Mouse (Mus musculus): ENCODE results near the gene Cmah. TPM values are rescaled to one million over a fixed set of nuclear protein-coding genes. Genes with fewer than 3 reads are reported as not detected.
"Not testable (repeated sequence)": the region's sequence is repeated elsewhere in the genome, so short reads cannot be mapped to it uniquely, and the experiment has no call there.

Cmah gene
- total RNA-seq, 2 experiments from 2014 or later = 0.70 to 1.0 TPM

DNA sequence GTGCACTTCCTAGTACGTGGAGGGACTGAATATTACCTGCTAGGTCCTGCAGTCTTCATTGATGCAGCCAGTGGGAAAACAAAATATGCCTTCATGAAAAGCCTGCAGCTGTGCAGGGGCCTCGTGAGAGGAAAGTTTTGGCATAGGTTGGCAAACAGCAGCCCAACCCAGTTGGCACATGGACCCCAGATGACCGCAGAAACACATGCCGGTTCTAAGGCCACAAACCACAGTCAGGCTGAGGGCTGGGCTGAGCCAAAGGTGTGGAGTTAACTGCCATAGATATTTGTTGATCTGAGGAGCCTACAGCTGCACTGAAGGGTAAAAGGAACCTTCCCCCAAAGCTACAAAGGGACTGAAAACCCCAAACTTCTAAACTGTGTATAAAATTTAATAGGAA, 14.9 kb downstream of the Cmah start:
- no peak for DNase-seq

DNA sequence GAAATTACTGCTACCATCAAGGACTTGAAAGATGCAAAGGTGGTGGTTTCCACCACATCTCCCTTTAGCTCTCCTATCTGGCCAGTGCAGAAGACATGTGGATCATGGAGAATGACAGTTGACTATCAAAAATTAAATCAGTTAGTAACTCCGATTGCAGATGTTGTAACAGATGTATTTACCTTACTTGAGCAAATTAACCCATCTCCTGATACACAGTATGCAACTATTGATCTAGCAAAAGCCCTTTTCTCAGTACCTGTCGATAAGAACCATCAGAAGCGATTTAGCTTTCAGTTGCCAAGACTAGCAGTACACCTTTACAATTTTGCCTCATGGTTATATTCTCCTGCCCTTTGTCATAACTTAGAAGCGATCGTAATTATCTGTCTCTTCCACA, 25.8 kb downstream of the Cmah start:
- DNase-seq = no peak

DNA sequence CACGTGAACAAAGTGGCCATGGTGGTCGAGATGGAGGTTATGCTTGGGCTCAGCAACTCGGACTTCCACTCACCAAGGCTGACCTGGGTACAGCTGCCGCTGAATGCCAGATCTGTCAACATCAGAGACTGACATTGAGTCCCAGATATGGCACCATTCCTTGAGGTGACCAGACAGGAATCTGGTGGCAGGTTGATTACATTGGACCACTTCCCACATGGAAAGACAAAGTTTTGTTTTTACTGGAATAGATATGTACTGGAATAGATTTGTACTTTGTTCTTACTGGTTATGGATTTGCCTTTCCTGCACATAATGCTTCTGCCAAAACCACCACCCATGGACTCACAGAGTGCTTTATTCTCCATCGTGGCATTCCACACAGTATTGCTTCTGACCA, 27.5 kb downstream of the Cmah start:
- DNase-seq = no peak

DNA sequence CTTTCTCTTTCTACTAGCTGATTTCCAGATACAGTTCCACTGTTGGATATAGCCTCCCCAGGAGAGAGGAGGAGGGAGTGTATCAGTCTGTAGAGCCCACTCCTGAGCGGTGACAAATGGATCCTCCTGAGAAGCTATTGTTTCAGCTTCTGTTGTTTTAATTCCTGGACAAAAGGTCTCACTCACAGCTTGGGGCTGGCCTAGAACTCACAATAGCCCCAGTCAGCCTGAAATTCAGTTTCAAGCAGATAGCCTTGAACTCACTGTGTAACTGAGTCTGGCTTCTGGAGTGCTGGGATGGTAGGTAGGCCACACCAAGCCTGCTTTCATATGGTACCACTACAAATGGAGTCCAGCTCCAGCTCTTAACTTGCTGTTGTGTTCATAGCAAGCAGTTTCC, 32.0 kb downstream of the Cmah start:
- no peak for DNase-seq

DNA sequence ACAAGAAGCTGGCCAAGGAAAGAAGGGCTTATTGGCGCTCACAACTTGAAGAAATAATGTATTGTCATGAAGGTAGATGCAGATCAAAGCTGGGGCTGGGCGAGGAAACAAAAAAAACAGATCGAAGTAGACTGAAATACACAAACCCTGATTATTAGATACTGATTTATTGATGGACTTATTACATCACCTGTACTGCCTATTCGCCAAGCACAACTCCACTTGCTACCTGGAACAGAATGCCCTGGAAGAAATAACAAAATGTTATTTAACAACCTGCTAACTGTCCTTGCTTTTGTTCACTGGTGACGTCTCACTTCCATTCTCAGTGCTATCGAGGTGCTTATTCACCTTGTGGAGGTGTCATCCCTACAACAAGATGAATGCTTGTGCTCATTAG, 38.0 kb downstream of the Cmah start:
- DNase-seq = no peak

DNA sequence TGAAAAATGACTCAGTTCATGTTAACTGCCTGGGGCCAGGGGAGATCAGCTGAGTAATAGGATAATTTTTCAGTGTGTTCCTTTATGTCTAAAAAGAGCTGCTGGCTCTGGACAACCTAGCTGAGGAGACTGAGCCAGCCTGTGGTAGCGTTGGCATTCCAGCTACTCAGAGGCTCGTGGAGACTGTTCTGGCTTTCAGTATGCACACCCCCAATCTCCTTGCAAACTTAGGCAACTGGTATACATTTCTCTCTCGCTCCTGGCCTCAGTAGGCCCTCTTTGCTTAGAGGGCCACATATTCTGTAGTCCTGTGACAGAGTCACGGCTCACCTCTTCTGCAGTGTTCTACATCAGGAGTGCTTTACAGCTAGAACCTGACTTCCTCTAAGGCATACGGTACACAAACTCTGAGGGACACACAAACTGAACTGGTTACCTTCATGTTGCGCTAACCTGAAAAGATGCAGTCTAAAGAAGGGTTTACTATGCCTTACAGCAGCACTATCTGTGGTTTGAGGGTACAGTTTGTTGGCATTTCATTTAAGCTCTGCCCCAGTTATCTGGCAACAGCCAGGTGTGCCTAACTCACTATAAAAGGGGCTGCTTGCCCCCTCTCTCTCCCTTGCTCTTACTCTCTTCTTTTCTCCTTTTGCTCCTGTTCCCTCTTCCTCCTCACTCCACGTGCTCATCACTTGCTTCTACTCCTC, 45.8 kb downstream of the Cmah start:
- DNase-seq = no peak

DNA sequence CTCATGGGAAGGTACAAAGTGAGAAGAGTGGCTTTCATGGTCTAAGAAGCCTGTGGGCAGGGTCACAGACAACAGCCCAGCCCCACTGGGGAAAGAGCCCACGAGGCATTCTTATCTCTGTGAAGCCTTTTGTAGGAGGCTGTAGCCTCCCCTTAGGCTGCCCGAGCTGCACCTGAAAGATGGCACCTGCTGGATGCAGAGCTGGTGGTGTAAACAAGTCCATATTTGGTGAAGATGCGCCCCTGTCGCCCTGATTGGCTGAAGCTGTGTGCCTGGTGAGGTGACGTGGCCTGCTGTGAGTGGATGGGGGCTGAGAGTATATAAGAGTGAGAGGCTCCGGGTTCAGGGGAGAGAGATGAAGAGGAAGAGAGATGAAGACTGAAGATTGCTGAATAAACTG, 47.4 kb downstream of the Cmah start:
- not testable (repeated sequence) for DNase-seq

DNA sequence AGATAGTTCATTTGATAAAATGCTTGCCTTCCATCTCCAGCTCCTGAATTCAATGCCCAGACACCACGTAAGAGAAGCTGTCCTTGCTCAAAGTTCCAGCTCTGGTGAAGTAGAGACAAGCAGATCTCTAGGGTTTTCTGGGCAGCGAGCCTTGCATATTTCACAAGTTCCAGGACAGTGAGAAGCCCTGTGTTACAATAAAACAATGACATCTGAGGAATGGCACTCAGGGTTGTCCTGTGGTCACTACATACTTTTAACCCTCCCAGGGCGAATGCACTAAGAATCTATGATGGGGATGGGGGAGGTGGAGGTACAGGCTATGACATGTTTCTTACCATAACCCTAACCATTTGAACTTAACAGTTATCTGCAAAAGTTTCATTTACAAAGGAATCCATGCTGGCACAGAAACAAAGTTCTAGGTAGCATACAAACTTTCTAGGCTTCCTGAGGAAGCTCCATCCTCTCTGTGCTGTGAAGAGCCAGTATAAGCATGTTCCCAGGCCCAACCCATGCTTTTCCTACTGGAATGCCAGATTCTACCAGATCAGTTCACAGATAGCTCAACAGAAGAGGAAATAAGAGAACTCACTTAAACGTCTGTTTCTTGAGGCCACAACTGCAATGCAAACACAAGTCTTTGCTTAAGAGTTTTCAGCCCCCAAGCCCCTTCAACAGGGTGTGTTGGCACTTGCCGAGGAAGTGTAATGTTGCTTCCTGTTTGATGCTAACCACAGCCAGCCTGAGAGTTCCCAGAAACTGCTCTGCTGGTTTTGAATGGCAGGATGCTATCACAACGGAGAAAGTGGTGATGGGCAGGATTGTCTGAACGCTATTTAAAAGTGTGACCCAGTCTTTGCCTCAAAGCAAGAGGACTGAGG, 48.4 kb downstream of the Cmah start:
- peak; percentile 43 for DNase-seq

DNA sequence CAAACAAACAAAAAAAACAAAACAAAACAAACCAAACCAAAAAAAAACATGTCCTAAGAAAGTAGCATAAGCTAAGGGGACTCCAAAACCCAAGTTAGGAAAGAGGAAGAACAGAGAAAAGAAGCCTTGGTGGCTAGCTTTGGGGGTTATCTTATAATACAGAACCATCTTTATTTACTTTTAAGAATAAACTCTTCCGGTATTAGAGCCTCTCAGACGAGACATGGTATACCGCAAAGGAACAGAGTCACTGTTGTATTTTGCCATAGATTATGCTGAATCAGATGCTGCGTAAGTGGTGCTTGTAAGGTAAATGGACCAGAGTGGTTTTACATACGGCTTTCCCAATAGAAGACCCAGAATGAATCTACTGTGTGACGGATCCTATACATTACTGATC, 53.5 kb downstream of the Cmah start:
- DNase-seq = no peak

DNA sequence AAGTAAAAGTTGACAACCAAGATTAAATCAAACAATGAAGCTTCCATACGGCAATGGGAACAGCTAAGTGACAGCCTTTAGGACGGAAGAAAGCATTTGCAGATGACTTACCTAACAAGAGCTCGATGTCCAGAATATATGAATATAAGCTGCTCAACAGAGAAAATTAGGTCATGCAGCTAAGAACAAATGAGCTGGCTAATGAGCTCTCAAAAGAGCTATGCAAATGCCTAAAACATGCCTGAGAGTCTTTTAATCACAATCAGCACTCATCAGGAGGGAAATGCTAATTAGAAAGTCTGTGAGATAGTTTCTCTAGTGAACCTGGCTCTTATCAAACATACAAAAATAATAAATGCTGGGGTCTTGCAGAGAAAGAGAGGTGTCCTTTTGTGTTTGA, 56.7 kb downstream of the Cmah start:
- DNase-seq = no peak

DNA sequence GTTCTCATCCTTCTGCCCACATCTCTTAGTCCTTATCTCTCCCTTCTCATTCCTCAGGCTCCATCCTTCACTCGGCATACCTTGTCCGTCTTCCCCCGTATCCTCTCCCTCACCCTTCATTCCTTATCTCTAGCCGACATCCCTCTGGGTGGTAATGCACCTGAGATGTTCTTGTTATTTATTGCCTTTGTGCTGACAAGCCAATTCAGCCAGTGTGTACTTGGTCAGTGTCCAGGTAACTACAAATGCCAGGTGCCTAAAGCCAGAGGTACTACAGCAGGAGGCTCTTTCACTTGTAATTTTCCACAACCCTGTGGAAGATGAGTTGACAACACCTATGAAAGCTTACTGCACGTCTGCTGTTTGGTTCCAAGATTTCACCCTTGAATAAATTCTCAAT, 64.7 kb downstream of the Cmah start:
- no peak for DNase-seq

DNA sequence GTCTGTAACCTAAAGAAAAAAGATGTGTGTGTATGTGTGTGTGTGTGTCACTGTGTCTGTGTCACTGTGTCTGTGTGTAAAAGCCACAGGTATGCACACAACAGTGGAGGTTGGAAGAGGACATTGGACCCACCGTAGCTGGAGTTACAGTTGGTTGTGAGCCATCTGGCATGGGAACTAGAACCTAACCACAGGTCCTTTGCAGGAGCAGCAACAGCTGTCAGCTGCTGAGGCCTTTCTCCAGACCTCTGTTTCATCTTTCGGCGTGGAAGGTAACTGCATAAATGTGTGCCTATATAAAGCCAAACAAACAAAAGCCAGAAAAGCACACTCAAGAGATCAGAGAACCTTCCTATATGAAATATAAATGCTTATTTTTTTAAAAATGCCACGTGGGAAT, 65.5 kb downstream of the Cmah start:
- DNase-seq = no peak

DNA sequence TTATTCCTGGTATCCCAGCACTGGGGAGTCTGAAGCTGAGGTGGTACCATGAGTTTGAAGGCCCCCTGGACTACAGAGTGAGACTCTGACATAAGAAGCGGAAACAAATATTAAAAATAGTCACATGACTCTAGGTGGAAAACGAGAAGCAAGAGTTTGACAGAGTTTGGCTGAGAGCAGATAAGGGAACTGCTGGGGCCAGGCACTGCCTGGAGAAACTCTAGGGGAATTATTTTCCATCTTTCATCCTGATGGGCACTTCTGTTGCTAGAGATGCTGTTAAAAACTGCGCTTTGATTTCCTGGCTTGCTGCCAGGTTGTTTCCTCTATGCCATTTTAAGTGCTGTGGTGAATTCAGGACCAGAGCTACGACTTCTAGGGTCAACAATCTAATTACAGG, 65.9 kb downstream of the Cmah start:
- peak; percentile 53 for DNase-seq

DNA sequence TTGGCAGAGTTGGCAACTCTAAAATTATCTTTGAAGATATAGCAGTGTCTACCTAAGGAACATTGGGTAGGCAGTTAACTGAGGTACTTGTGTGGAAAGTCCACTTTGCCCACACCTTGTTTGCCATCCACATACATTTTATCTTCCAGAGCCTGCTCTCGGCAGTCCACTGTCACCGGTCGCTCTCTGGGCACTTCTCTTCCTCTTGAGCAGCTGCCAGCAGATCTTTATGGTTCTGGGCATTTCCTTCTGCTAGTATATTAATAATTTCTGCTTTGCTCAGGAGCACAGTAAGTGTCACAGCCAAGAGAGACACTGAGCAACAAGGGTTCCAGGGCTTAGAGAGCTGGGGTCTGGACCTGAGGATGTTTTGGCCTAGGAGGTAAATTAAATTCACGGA, 68.6 kb downstream of the Cmah start:
- DNase-seq = no peak

DNA sequence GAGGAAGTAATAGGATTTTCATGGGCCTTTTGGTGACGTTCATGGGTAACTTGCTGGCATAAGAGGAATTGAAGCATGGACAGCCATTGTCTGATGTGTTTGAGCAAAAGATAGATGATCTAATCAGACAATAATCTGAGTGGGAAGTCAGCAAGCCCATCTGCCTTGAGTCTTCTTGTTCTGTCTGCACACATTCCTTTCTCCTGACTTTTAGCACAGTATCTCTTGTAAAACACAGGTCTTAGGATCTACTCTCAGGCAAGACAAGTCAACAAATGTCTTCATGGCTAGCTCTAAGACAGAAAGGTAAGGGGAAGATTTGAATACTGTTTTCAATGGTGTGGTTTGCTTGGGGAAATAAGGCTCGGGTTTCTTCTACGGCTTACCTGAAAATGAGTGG, 70.0 kb downstream of the Cmah start:
- DNase-seq = no peak

DNA sequence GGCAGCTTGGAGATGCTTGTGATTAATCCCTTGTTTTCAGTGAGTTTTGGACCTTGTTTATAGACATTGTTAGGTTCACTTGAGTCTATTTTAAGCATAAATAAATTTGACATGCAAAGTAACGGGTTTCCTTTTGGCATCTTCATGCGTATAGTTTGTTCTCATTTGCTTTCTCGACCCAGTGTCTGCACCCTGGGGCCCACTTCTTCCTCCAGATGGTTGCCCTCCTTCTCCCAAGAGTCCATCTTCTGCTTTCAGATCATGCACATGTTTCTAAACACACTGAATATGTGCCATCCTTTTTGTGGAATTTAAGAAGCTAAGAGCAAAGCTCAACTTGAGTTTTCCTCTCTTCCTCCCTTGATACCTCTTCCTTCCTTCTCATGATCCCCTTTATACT, 71.3 kb downstream of the Cmah start:
- DNase-seq = no peak

DNA sequence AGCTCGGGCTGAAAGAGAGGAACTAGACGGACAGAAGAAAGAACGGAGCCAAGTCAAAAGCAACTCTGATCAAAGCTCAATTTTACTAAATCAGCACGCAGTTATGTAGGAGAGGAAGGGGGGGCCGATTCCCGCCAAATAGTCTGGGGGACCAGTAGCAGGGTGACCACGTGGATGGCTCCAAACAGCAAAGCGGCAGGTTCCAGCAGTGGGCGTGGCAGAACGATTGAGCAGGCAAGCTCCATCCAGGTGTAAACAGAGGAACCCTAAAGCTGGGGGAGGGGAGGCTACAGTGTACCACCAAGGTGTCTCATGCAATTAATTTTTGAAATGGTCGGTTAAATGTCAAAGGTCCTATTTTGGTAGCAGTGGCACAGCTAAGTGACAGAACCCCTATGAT, 74.6 kb downstream of the Cmah start:
- not testable (repeated sequence) for DNase-seq

DNA sequence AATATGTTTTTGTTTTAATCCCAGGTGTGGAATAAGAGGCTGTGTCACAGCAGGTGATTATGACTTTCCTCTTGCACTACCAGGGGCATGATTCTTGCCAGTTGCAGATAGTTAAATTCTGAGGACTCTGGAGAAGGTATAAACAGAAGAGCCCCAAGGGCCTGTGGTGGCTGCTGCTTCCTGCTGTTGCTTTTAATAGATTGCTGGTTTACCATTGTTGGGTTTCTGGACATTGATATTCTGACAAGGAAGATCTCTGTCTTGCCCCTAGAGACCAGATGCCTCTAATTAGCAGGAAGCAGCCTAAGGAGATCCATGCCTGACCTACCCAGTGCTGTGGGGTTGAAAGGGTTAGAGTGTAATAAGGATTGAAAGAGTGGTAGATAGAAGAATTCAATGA, 75.8 kb downstream of the Cmah start:
- DNase-seq = no peak

DNA sequence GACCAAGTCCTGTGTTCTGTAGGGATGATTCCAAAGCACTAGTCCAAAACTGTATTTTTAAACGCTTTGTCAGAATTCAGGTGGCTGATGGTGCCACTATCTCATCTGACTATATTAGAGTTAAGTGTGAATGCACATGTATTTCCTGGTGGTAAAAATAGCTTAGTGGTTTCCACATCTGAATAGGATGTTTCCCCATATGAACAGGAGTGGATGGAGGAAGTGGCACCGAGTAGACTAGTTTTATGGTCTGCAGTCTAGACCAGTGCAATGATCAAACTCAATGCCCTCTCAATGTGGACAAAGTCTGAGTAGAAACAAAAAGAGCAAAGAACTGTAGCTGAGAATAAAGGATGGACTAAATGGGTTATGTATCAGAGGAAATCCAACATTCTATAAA, 79.6 kb downstream of the Cmah start:
- no peak for DNase-seq

DNA sequence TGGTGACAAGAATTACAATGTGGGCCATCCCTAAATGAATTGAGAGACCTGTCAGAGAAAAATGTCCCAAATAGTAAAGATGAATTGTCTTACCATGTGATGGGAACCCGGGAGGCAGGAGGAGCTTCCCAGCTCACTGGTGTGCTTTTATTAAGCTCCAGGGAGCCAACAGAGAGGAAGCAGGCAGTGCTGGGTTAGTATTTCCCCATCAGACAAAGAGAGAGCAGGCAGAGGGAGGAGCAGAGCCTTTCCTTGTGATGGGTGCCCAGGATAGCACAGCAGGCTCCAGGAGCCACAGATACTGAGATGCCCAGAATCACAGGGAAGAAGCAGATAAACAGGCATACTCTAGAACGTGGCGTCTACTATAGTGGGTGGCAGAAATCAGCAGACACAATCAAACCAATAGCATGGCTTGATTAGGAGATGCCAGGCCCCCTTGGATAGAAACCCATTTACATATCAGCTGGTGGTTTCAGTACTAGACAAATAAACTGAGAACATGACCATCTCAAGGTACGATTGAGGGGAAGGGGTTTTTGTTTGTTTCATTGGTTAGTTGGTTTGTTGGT, 87.5 kb downstream of the Cmah start:
- no peak for DNase-seq

DNA sequence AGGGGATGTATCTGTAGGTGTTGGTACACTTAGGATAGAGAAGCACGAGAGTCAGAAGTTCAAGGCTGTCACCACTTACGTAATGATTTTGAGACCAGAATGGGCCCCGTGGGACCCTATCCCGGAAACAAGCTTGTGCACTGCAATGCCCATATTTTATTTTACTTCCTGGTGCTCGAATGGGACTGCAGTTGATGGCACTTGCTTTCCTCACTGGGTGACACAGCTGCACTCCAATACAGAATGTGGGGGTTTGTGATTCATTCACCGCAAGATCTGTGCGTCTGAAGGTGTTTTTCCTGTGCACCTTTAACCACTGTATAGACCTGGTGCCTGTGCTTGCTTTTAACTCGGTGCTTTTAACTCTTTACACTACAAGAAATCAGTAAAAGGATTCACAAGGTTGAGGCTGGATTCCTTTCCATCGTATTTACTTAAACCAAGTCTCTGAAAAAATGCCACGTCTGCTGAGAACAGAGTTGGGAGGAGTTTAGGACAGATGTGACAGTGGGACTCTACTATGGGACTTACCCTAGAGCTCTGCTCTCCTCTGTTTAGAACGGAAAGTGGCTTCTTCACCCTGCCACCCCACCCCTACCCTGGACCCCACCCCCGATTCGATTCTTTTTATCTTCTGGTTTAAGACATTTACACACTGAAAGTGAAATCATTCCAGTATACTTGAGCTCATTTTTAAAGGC, 88.5 kb downstream of the Cmah start:
- no peak for DNase-seq

DNA sequence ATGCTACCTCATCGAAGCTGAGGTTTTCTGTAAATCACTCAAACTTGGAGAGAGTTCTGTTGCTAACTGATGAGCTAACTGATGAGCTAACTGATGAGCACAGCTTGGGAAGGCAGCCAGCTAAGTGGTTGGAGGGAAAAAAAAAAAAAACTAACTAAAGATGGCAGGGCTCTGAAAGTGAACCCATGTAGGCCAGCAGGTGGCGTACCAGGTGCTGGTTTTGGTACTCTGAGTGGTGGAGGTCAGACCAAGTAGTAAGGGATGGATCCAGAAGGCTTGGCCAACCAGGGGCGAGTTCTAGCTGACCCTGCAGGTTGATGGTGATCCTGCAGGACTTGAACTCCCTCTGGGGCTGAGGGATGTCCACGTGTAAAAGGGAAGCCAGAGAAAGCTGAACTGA, 89.2 kb downstream of the Cmah start:
- peak; percentile 69 for DNase-seq

DNA sequence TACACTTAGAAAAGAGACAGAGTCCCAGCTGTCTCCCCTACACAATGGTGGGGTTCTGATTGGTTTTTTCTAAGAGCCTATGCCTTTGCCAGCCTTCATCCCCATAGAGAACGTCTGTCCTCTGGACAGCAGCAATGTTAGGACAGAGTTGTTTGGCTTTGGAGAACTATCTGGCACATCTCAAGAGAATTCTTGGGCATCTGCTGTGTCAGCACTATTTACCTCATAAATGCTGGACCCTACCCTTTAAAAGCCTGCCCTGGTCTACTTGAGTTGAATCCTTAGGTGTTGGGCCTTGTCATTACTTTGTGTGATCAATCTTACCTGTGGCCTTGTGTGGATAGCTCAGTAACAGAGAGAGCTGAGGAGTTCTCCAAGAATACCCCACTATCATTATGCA, 90.8 kb downstream of the Cmah start:
- no peak for DNase-seq

Data from heart, postnatal 4 days (tissue).